Mouse (Mus musculus) neural tube, embryonic 15.5 days (tissue): ENCODE data around the gene Msl1. TPM values are rescaled to one million over a fixed set of nuclear protein-coding genes. Genes with fewer than 3 reads are reported as not detected.

Source experiments
- ATAC-seq: fragments of 200-750 bp; cut with Nextera tagmentation; 2 replicates; pipeline ENCODE4 v1.8.0; 2017; ENCODE audit warnings: mild to moderate bottlenecking, moderate TSS enrichment, moderate library complexity; ENCODE audit not compliant: low FRiP score
- H3K27ac ChIP-seq: fragments of 300-500 bp; sonication (generic); replicated peaks from 2 replicates; pipeline ENCODE4 v1.5.1; 2015; ENCODE audit warnings: mild to moderate bottlenecking, inconsistent platforms
- H3K27me3 ChIP-seq: fragments of 300-500 bp; sonication (generic); replicated peaks from 2 replicates; pipeline ENCODE4 v1.6.1; 2015; ENCODE audit warnings: inconsistent platforms
- H3K36me3 ChIP-seq: fragments of 300-500 bp; sonication (generic); 2 replicates; pipeline ENCODE4 v1.6.1; 2015; ENCODE audit warnings: inconsistent platforms
- H3K4me1 ChIP-seq: fragments of 300-500 bp; sonication (generic); 2 replicates; pipeline ENCODE4 v1.6.1; 2015; ENCODE audit warnings: inconsistent platforms
- H3K4me2 ChIP-seq: fragments of 300-500 bp; sonication (generic); 2 replicates; pipeline ENCODE4 v1.6.1; 2015; ENCODE audit warnings: inconsistent platforms, mild to moderate bottlenecking, moderate library complexity
- H3K4me3 ChIP-seq: fragments of 300-500 bp; sonication (generic); replicated peaks from 2 replicates; pipeline ENCODE4 v1.5.1; 2015; ENCODE audit warnings: mild to moderate bottlenecking, inconsistent platforms
- H3K9ac ChIP-seq: fragments of 300-500 bp; sonication (generic); replicated peaks from 2 replicates; pipeline ENCODE4 v1.6.1; 2015; ENCODE audit warnings: mild to moderate bottlenecking, inconsistent platforms
- H3K9me3 ChIP-seq: fragments of 300-500 bp; sonication (generic); replicated peaks from 2 replicates; pipeline ENCODE4 v1.6.1; 2016; ENCODE audit warnings: inconsistent platforms
- WGBS: fragments of 180-500 bp; shearing (Covaris S2); methylation state at CpG from one replicate; pipeline ENCODE4 v1.1.7; 2015; ENCODE audit warnings: mixed read lengths; 5-methylcytosine and 5-hydroxymethylcytosine counted together
- polyA plus RNA-seq: library from polyadenylated mRNA; unstranded; fragments of >200 nt; fragmentation: Nextera tagmentation; extraction: Ambion mirVana; gene quantifications from 2 replicates; pipeline ENCODE4 v1.2.1, GENCODE M21; 2015

Gene Msl1
- polyA plus RNA-seq, 1 experiment from 2014 or later: 30.1 TPM

DNA sequence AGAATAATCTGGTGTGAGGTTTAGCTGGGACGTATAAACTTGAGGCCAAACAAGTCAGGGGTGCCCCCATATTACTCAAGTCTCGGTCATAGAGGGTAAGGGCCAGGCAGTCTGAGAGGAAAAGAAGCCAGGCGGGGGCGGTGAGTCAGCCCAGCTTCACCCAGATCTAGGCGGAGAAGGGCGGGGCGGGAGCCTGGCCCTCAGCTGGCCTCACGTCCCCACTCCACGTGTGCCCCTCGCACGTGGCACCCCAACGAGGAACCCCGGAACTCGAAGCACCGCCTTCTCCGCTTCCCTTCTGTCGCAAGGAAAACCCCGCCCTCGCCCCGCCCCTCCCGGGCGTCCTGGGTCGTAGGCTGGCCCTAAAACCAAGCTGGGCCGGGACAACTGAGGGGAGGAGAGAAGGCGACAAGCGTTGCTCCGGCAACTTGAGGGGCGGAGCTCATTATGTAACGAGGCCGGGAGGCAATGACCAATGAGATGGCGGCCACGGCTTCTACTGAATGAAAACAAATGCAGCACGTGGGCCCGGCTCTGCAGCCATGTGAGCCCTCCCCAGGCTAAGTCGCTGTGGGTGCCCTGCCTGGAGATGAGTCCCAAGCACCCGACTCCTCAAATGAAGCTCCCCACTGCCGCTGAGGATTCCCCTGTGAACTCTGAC is 21.6 kb upstream of the Msl1 start:
- no peaks in the 10 kb centered on the region for H3K27me3 ChIP-seq
- peak overlapping the region; percentile 76; the same call in 1 of the 2 replicates for H3K27ac ChIP-seq
- peak; percentile 54 for ATAC-seq
- H3K36me3 ChIP-seq: peaks cover 24% of the 10 kb centered on the region
- peak overlapping the region; percentile 61 for H3K9ac ChIP-seq
- peak overlapping the region; percentile 47 for H3K4me3 ChIP-seq
- H3K9me3 ChIP-seq: no peaks in the 10 kb centered on the region
- H3K4me2 ChIP-seq: peak overlapping the region; percentile 96
- peaks cover 60% of the 10 kb centered on the region for H3K4me1 ChIP-seq
- under 1% methylated on average over 37 of the region's 37 CpGs for WGBS

DNA sequence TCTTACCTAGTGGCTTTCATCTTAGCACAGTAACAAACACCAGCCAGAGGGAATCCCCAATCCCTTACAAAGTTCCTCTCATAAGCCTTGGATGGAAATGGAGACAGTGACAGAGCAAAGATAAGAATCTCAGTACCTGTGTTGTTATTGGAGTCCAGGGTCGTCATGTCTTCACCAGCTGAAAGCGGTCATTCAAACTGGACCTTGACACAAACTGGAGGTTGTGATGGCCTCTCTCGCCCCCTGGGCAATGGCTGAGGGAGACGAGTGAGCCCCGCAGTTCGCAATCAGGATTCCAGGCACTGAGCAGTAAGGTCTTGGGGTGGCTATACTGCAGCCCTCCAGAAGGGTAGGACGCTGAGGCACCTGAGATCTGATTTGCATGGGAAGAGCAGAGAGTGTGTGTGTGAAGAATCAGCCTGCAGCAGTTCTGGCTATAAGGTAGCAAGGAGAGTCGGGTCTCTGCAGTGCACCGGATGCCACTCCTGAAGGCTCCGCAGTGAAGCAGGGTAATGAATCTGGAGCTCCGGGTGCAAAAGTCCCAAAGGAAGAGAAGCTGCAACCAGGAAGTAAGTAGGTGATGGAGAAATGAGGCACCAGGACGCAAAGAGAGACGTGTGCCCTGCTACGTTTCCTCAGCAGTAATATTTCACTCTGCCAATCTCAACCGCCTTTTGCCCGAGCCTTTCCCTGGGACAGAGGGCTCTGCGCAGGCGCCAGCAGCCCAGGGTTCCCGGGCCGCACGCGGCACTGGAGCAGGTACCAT is 20.6 kb upstream of the Msl1 start, which contains the start of gene Nr1d1:
Nr1d1 (minus strand) TSS at position 752 of the 766 bp plus-strand sequence.
- no peaks in the 10 kb centered on the region for H3K27me3 ChIP-seq
- no peaks in the 10 kb centered on the region for H3K9me3 ChIP-seq
- peak within 1 kb of the TSS; percentile 78 for H3K27ac ChIP-seq
- H3K4me1 ChIP-seq: peaks cover 57% of the 10 kb centered on the region
- WGBS: under 1% methylated on average over 22 of the region's 22 CpGs
- H3K9ac ChIP-seq: peak within 1 kb of the TSS; percentile 61
- H3K36me3 ChIP-seq: peaks cover 14% of the 10 kb centered on the region
- H3K4me2 ChIP-seq: peak within 1 kb of the TSS; percentile 96
- ATAC-seq: peak; percentile 27; the same call in 1 of the 2 replicates
- peak within 1 kb of the TSS; percentile 47 for H3K4me3 ChIP-seq

DNA sequence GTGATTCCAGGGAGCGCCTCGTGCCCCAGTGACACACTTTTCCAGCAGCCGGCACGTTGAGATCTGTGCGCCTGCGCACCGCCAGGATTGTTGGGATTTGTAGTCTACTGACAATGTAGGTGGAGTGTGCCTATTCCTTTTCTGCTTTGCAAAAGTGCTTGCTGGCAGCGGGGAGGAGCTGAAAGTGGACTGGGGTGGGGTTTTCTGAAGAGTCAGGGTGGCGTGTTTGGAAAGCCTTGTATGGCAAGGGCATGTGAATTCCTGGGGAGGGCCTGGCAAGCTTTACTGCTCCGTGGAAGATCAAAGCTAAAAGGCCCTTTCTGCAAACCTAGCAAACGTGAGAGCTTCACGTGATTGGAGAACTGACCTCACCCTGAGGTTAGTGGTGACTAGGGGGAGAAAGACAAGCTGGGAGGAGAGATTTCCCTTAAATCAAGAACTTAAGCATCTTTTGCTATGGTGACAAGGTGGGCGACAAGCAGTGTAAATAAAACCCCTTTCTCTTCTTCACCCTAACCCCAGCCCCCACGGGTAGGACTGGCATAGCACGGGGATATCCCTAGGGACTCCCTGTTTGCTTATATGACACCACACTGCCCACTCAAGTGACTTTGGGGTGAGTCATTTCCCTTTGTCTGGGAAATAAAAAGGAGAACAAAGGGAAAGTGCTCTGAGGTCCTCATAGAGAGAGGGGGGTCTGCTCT is 19.8 kb upstream of the Msl1 start:
- Histone ChIP-seq H3K4me3 (peak overlapping the region; percentile 47), H3K36me3 (peaks cover 6% of the 10 kb centered on the region), H3K4me2 (peak overlapping the region; percentile 96), H3K4me1 (peaks cover 57% of the 10 kb centered on the region), H3K9ac (peak overlapping the region; percentile 61), H3K27ac (peak overlapping the region; percentile 78), H3K9me3 (no peaks in the 10 kb centered on the region), H3K27me3 (no peaks in the 10 kb centered on the region)
- WGBS: 5% methylated on average over 15 of the region's 15 CpGs
- ATAC-seq: peak; percentile 84

DNA sequence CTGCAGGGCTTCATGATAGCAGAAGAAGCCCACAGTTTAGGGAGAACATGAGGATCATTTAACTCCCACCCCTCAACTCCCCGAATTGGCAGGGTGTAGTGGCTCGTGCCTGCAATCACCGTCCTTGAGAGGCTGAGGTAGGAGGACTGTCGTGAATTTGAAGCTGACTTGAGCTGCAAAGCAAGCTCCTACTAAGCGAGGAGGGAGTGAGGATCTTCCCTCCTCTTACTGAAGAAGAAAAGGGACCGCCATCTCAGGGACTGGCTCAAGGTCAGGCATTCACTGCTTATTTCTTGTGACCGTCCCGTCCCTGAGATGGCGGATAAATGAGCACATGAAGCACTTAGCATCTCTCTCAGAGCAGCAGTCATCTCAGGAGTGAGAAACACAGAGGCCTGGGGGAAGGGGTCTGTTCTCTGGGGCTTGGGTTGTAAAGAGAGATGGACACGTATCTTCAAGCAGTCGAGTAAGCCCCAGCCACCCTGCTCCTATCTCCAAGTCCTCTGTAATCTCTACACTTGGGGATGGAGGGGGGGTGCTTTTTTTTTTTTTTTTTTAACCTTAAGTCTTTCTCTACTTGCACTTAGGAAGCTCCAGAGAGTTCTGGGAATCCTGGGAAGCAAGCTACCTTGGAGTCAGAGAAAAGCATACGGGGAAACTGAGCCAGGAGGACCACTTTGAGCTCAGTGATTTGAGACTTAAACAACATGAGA is 19.1 kb upstream of the Msl1 start:
- H3K4me2 ChIP-seq: peak overlapping the region; percentile 96
- H3K9ac ChIP-seq: no peak overlapping the region
- no peak; the same call in 1 of the 2 replicates for ATAC-seq
- peak overlapping the region; percentile 78 for H3K27ac ChIP-seq
- H3K4me1 ChIP-seq: peaks cover 57% of the 10 kb centered on the region
- peaks cover 3% of the 10 kb centered on the region; the same call in 1 of the 2 replicates for H3K36me3 ChIP-seq
- no peaks in the 10 kb centered on the region for H3K9me3 ChIP-seq
- H3K27me3 ChIP-seq: no peaks in the 10 kb centered on the region
- no peak overlapping the region for H3K4me3 ChIP-seq
- WGBS: 39% methylated on average over 12 of the region's 12 CpGs

DNA sequence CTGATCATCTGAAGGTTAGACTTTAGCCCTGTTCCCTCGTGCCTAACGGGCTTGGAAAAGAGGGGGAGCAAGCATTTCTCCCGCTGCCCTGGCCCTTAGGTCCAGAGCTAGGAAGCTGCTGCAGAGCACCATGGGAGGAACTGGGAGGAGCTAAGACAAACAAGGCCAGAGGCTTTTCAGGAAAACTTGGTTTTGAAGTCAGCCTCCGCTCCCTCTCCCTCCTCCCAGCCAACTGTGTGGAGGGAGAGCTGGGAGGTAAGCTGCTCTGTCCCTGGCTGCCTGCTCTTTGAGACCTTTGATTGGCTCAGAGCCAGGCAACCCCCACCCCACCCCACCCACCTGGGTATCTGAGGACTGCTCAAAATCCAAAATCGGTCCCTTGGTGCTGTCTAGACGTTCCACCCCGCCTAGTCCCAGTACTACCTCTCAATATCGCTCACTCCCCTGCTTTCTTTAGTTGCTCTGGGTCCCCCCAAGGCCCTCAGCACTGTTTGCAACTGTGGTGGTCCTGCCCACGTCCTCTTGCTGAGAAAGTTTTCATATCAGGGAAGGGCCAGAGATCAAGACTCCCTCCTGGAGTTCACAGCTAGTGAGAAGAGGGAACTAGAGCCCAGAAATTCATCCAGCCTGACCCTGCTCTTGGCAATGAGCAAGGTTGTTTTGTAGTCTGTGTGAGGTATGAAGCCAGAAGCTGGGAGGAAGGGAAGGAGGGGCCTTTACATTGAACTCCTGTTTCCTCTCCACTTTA is 18.3 kb upstream of the Msl1 start:
- H3K9ac ChIP-seq: no peak overlapping the region
- WGBS: 16% methylated on average over 9 of the region's 9 CpGs
- ATAC-seq: no peak
- H3K4me2 ChIP-seq: peak overlapping the region; percentile 96; the same call in 1 of the 2 replicates
- H3K4me3 ChIP-seq: no peak overlapping the region
- no peaks in the 10 kb centered on the region for H3K9me3 ChIP-seq
- peaks cover 60% of the 10 kb centered on the region for H3K4me1 ChIP-seq
- H3K27me3 ChIP-seq: no peaks in the 10 kb centered on the region
- H3K27ac ChIP-seq: peak overlapping the region; percentile 78
- no peaks in the 10 kb centered on the region for H3K36me3 ChIP-seq

DNA sequence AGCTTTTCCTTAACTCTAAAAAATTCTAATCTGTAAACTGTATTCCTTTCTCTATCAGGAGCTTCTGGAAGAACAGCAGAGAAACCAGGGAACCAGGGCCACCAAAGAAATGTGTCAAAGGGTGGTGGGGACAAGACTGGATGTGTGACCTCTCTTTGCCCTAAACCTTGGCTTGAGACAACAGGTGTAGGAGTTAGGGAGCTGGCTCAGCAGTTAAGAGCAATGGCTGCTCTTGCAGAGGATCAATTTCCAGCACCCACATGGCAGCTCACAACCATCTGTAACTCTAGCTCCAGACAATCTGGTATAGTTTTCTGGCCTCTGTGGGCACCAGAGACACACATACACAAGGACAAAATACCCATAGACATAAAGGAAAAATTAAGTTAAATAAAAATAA is 17.4 kb upstream of the Msl1 start:
- Histone ChIP-seq H3K36me3 (no peaks in the 10 kb centered on the region), H3K27ac (peak overlapping the region; percentile 78; the same call in 1 of the 2 replicates), H3K4me1 (peaks cover 60% of the 10 kb centered on the region), H3K4me3 (no peak overlapping the region), H3K27me3 (no peaks in the 10 kb centered on the region), H3K4me2 (no peak overlapping the region), H3K9ac (no peak overlapping the region), H3K9me3 (no peaks in the 10 kb centered on the region)
- ATAC-seq: no peak

DNA sequence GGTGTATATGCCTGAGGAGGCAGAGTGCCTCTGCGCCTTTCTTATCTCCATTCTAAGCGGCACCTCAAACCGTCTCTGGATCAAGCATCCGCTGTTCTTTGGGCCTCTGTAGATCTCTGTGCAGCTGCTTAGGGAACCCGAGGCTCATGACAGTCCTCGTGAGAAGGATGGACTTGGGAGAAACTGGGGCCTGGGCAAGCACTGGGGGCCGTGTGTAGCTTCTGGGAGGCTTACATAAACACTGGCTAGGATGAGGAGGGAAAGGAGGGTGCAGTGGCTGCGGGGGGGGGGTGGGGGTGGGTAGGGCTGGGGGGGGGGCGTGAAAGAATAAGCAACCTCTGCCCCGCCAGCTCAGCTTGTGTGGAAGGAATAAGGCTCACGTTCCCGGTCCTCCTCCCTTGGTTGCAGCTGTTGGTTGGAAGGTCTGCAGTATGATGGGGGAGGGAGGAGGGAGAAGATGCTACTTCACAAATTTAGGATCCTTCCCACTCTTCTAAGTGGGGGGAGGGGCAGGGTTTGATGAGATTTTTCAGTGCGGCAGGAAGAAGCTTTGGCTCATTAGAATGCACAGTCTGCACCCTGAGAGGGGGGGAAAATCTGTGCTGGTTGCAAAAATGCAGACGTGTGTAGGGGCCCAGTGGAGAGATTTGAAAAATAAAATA is 13.3 kb upstream of the Msl1 start:
- no peak for ATAC-seq
- Histone ChIP-seq H3K27me3 (no peaks in the 10 kb centered on the region), H3K27ac (peak overlapping the region; percentile 83), H3K4me2 (peak overlapping the region; percentile 49), H3K36me3 (no peaks in the 10 kb centered on the region), H3K9ac (no peak overlapping the region), H3K9me3 (no peaks in the 10 kb centered on the region), H3K4me1 (peaks cover 58% of the 10 kb centered on the region), H3K4me3 (no peak overlapping the region)
- WGBS: 15% methylated on average over 11 of the region's 14 CpGs

DNA sequence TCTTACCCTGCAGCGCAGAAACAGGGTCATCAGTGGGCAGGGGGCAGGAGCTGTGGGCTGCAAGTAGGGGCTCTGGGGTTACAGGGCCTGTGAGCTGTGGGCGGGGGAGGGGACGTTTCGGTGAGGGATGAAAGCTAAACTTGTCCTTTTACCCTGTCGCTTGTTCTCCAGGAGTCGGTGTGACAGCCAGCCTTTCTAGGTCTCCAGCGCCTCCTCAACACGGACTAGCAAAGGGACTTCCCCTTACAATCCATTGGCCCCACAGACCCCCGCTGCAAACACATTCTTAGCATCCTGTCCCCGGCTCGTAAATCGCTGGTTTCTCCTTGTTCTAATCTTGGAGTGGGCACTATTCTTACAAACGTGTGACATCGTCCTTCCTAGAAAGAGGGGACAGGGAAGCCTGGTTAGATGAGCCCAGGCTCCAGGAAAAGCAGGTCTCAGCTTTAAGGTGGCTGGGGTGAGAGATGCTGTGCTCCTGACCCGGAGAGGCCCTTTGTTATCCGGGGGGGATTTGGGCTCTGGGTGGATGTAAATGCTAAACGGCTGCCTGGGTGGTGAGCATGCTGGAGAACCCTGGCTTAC is 12.6 kb upstream of the Msl1 start:
- ATAC-seq: no peak
- 0 out of 2 replicates have a peak overlapping the region, but pooled peaks have one; percentile 32 for H3K9ac ChIP-seq
- peaks cover 60% of the 10 kb centered on the region for H3K4me1 ChIP-seq
- H3K4me3 ChIP-seq: peak overlapping the region; percentile 10
- H3K27ac ChIP-seq: peak overlapping the region; percentile 83
- 6% methylated on average over 17 of the region's 17 CpGs for WGBS
- H3K4me2 ChIP-seq: peak overlapping the region; percentile 49
- no peaks in the 10 kb centered on the region for H3K27me3 ChIP-seq
- H3K9me3 ChIP-seq: no peaks in the 10 kb centered on the region
- H3K36me3 ChIP-seq: no peaks in the 10 kb centered on the region

DNA sequence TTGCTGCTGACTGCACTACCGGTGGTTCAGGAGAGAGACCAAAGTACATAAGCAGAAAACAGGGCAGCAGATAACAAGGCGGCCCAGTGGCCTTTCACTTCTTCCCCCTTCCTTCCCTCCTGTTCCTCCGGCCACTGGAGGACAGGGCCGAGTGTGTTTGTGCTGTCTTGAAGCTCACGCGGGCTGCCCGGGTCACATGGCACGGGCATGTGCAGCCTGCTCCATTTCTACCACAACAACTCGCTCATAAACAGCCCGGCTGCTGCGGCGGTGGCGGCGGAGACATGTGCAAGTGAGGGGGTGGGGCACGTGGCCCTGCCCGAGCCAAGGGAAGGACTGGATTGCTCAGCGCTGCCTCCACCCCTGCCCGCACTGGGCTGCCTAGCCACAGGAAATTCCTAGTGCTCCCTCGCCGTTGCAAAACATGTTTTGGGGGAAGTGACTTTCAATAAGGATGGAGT is 12.1 kb upstream of the Msl1 start:
- Histone ChIP-seq H3K36me3 (no peaks in the 10 kb centered on the region), H3K4me1 (peaks cover 63% of the 10 kb centered on the region), H3K9me3 (no peaks in the 10 kb centered on the region), H3K27ac (peak overlapping the region; percentile 83), H3K27me3 (no peaks in the 10 kb centered on the region), H3K4me3 (peak overlapping the region; percentile 10), H3K4me2 (peak overlapping the region; percentile 49), H3K9ac (peak overlapping the region; percentile 32; the same call in 1 of the 2 replicates)
- peak; percentile 30; the same call in 1 of the 2 replicates for ATAC-seq
- 1% methylated on average over 20 of the region's 20 CpGs for WGBS

DNA sequence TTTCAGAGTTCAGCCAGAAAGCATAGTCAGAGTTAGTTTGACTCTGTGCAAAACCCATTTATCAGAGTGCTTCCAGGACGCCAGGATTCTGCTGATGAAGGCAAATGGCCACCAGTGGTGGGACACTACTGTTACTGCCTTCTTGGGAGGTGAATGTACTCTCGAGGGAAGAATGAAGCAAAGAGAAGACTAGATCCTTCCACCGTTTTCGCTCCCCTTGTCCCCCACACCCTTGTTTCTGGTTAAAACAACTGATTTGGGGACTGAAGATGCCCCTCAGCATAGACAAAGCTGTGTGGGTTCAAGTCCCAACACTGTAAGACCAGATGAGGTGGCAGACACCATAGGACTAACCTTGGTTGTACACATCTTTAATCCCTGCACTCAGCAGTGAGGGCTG is 11.2 kb upstream of the Msl1 start:
- Histone ChIP-seq H3K4me2 (no peak overlapping the region), H3K27me3 (no peaks in the 10 kb centered on the region), H3K9me3 (no peaks in the 10 kb centered on the region), H3K36me3 (no peaks in the 10 kb centered on the region), H3K9ac (no peak overlapping the region), H3K27ac (peak overlapping the region; percentile 83; the same call in 1 of the 2 replicates), H3K4me3 (no peak overlapping the region), H3K4me1 (peaks cover 70% of the 10 kb centered on the region)
- WGBS: 79% methylated on average over 4 of the region's 4 CpGs
- ATAC-seq: no peak
